Mouse (Mus musculus): ENCODE data around the gene Ccser2. TPM values are rescaled to one million over a fixed set of nuclear protein-coding genes. Genes with fewer than 3 reads are reported as not detected.
"Not testable (repeated sequence)": the region's sequence is repeated elsewhere in the genome, so short reads cannot be mapped to it uniquely, and the experiment has no call there.

Ccser2 gene
- 10 to 100 TPM; 62.3 to 66.3 TPM for total RNA-seq (2021)
- long read RNA-seq, experiment 1, full-length matches to known transcripts, result 39 of 48 reads
- long read RNA-seq, experiment 1, partial matches to known transcripts, result 2 of 48 reads
- long read RNA-seq, experiment 1, other reads (novel, unspliced or antisense), result 7 of 48 reads
- long read RNA-seq, experiment 2, full-length matches to known transcripts, result 22 of 38 reads
- long read RNA-seq, experiment 2, partial matches to known transcripts, result 2 of 38 reads
- long read RNA-seq, experiment 2, other reads (novel, unspliced or antisense), result 14 of 38 reads

GRCm38 (mm10) chr14:36968628-36969147, at the start of gene Ccser2:
Gene Ccser2, minus strand, starts transcription at chr14:36968777.
- DNase-seq, result peak; percentile 99

DNA sequence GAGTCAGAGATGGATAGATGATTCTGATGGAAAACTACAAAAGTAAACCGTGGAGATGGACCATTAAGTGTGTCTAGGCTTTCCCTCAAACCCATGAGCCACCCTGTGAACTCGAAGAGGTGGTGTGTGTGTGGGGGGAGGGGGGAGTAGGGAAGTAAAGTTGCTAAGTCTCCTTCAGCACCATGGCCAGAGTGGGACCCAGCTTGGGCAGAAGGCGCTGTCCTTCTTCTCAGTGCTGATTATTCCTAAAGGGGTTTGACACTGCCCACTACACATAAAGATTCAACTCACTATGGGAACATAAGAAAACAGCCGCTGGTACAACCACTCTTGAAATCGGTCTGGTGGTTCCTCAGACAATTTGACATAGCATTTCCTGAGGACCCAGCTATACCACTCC, 47.3 kb upstream of the Ccser2 start:
- peak; percentile 16 for DNase-seq

- DNase-seq, result no peak
Observed at GRCm38 (mm10) chr14:37013644-37014043, 45.1 kb upstream of the Ccser2 start.

DNA sequence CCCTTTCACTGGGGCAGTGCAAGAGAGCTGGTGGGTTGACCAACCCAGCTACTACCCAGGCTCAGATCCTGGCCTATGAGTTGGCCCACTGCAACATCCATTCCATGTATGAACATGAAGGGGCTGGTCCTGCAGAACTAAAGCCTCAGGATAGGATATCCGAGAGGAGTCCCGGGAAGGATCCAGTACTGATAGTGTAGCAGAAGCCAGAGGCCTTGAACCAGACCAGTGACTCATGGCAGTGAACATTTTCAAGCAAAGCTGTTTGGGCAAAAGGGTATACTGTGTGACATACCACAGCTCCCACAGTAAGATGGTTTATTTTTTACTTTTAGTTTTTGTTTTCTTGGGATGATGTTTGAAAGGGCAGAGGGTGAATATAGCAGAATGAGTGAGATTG, 41.1 kb upstream of the Ccser2 start:
- DNase-seq, result no peak

GRCm38 (mm10) chr14:37006489-37006888, 37.9 kb upstream of the Ccser2 start:
- no peak for DNase-seq

GRCm38 (mm10) chr14:37005865-37006264, 37.3 kb upstream of the Ccser2 start:
- no peak for DNase-seq

- DNase-seq, result no peak
Observed at GRCm38 (mm10) chr14:37003431-37004095, 35.0 kb upstream of the Ccser2 start.

DNA sequence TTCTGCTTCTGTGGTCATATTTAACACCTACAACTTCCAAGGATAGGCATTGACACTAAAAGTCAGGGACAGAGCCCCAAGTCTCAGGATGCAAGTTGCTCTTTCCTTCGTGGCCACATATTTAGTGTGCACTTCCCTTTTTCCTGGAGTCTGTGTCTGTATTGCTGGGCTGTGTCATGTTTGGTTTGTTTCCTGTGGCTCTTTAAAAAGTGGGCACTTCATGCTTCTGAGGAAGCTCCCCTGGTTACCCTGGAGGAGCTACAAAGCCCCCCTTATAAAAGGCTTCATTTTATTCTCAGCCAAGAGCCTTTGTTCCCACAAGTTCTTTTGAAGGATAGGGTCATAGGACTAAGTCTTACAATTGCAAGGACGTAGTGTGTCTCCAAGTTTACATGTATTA, 34.3 kb upstream of the Ccser2 start:
- no peak for DNase-seq

GRCm38 (mm10) chr14:37000780-37001179, 32.2 kb upstream of the Ccser2 start:
- not testable (repeated sequence) for DNase-seq

DNA sequence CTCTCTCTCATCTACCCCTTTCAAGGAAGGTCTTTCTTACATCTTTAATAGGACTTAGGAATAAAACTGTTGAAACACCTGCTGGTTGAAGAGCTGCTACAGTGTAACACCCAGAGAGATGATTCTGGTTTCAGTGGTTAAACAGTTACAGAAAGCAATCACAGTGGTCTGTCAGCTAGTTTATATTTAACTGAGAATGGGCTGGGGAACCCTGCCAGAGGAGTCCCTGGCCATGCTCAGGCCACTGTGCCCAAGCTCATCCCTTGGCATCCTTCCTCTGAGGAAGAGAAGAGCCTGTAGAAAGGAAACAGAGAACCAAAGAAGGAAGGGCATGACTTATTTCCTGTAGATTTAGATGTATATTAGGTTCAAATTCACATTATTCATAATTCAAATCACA, 21.2 kb upstream of the Ccser2 start:
- no peak for DNase-seq

- DNase-seq, result no peak
Observed at GRCm38 (mm10) chr14:36985693-36986092, 17.1 kb upstream of the Ccser2 start.

DNA sequence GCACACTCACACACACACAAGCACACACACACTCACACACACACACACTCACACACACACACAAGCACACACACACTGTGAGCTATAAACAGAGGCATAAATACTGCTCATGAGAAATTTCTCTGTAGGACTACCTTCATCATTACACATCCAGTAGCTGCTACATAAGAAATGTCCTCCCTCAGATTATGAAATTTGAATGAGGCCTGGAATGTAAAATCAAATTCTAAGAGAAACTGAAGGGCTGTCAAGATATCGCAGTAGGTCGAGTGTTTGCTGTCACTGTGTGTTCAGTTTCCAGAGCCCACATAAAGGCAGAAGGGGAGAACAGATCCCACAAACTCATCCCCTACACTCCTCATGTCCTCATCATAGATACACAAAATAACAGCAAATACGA, 6.4 kb upstream of the Ccser2 start:
- DNase-seq, result no peak

DNA sequence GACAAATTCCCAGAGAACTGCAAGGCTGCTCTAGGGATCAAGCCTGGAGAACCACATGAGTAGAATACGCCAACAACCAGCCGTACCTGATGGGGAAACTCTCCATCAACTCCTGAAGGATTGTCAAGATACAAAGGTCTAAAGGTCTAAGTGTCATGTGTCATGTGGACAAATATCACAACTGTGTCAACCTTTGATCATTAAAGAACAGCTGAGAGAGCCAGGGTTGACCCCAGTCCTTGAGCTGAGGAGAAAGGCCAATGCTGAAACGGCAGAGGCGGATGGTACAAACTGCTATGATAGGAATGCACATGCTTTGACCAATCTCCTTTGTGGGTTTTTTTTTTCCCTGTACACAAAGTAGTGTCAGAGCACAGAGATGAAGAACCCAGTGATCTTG, 2.6 kb upstream of the Ccser2 start:
- DNase-seq, result no peak

DNA sequence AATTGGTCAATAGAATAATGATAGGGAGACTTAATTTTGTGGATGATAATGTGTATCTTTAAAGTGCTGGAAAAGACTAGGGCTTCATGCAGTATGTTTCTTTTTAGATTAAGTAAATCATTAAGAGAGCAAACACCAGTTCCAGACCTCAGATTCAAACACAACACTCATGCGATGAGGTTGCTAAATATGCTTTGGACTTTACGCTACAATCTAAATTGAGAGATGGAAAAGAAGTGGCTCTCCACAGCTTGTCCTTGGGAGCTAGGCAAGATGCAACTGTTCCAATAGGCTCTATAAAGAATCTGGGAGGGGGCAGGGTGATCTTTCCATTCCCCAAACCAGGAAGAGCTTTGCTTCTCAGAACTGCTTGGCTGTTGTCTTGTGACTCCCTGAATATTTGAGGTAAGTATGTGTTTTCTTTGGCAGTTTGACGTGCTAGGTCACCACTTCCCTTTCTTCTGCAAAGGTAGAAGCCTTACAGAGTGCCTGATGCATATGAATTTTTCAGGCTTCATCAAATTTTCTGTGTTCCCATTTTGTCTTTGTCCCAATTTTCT, 1.4 kb upstream of the Ccser2 start:
- no peak for DNase-seq

- DNase-seq, result no peak
Observed at GRCm38 (mm10) chr14:36968076-36968627, 425 bp downstream of the Ccser2 start.

- no peak for DNase-seq
Observed at GRCm38 (mm10) chr14:36965421-36965820, 3.2 kb downstream of the Ccser2 start.

DNA sequence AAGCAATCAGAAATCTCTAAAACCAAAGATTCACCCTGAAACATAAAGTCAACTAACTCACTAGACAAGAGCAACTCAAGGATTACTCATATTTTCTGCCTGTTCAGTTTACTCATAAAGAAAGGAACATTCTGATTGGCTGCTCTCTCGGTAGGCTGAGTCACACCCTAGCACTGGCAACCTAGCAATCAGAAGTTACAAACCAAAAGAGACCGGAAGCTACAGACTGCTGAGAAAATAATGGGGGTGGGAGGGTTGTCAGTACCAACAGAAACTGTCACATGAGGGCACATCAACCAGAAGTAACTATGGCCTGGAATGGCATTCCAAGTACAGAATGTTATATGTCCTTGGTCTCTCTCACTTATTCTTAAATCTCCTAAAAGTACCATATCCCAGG, 6.1 kb downstream of the Ccser2 start:
- no peak for DNase-seq

DNA sequence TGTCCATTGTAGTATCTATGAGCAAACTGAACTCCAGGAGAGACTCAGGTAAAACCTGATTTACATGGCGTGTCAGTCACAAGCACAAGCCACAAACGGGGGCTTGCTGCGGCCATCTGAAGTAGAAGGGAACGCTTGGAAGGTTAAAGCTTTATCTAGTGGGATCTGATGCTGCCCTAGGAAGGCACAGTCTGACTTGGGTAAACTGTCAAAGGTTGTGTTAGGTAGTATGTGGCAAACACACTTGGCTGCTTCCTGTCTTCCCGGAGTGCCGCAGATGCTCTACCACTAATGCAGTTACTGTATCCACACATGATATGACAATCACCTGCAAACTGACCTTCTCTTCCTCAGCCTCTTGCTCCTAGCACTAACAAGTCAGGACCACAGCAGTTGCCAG, 10.9 kb downstream of the Ccser2 start:
- no peak for DNase-seq

GRCm38 (mm10) chr14:36957261-36957660, 11.3 kb downstream of the Ccser2 start:
- no peak for DNase-seq

DNA sequence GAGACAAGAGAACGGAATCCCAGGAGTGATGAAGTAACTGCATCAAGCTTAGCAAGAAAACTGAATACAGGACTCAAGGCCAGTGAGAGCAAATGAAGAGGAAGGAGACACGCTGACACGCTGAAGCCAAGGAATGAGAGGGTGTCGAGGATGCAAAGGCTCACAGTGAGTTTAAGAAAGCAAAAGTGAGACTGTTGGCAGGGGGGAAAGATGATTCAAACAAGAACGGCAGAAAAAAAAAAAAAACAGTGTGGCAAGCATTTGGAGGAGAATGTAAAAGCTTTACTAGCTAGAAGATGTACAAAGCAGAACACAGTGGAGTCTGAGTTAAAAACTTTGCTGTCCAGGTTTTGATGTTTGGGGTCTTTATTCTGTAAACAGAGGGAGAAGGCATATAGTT, 11.9 kb downstream of the Ccser2 start:
- DNase-seq, result no peak

DNA sequence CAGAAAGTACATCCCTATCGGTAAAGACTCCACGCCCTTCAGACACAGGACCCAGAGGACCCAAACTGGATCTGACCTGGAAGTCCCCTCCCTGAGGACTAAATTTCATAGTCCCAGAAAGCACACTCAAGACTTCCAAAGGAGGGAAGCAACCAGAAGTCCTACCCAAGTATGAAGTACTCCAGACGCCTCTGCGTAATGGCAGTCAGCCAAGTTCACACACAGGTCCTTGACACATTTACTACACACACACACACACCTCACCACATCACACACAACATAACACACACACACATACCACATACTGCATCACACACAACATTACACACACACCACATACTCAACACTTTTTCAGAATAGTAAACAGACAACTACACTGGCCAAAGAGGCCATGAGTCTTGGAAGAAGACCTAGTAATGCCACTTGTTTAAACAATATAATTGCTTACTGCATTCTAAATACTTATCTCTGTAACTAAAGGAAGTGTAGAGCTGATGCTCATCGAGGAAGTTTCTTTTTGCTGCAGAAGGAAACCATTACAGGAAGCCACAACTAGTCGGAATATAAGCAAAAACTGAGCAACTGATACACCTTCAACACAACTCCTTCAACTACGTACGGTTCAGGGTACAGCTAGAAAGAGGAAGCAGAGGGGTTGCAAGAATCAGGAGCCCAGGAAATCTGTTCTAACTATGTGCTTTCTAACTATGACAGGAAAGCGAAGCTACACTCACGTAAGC, 15.7 kb downstream of the Ccser2 start:
- no peak for DNase-seq

GRCm38 (mm10) chr14:36952142-36952541, 16.4 kb downstream of the Ccser2 start:
- no peak for DNase-seq

GRCm38 (mm10) chr14:36942716-36943115, 25.9 kb downstream of the Ccser2 start:
- DNase-seq, result no peak
